Mouse (Mus musculus): Measurements from ENCODE around the gene 4933434E20Rik.

Gene 4933434E20Rik

DNA sequence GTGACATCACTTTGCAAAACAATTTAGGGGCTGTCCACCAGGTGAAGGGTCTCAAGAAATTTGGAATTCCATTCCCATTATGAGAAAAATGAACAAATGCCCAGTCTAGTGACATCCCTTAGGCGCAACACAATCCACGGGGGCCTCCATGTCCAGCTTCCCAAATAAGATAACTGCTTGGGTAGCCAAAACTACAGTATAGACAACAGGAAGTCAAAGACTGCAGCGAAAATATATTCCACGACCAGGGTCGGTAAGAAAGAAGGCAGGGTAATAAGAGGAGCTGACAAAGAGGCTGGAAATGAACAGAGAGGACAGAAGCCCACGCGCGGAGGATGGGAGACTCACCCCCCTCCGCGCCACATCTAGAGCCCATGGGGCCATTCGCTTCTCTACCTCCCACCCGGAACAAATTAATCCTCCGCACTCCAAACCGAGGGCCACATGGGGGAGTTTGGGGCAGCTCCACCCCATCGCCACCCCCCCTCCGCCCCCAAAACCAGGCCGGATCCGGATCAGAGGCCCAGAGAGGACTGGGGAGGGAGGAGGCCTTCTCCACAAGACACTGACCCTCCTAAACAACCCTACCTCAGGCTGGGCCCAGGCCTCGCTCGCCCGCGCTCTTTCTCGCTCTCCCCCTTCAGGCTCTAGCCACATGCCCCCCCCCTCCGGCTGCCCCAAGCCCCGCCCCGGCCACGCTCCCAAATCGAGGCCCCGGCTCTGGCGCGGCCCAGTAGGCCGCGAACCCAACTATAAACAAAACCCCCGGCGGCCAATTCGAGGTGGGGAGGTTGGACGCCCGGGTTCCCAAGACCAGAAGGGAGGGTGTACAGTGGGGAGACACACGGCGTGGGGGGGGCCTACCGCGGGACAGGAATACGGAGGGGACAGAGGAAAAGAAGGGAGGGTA is at the start of gene 4933434E20Rik:
4933434E20Rik (plus strand) TSS at position 196 of the 910 bp plus-strand sequence.
- peak; percentile 21 to 42 for DNase-seq (ENCODE audit: low spot score in 2 of 2)

- no peak for DNase-seq (ENCODE audit: low spot score in 2 of 2)
These were observed 47.2 kb upstream of the 4933434E20Rik start for GRCm38 (mm10) chr3:90004091-90004796.

DNA sequence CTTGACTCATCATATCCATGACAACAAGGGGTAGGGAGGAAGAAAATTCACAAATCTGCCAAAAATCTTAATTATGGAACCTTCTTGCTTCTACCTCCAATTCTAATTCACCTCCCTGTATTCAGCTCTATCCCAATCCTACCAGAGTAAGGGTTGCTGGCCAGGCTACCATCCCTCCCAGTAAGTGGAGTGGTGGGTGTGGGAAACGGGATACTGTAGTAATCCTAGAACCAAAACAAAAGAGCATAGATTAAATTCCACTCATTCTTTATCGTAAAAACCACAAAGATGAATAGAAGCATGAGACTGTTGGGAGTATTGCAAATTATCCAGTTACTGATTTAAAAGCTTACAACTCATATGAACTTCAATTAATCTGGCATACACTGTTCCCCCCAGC is 41.1 kb upstream of the 4933434E20Rik start:
- DNase-seq (ENCODE audit: low spot score in 2 of 2): no peak

DNA sequence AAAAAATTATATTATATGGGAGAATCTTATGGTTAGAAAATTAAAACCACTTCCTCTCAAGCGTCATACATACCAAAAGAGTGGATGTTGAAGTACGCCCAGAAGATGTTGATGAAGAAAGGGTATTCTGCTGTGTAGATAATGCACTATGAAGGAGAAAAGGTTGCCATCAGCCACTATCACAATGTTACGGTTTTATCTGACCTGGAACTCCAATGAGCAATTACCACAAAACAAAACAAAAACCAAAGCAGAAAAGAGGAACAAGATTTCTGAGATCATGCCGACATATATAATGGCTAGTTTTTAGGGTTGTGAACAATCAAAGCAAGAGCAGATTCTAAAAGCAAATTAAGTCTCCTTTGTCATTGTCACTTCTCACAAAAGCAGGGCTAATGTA is 34.8 kb upstream of the 4933434E20Rik start:
- no peak for DNase-seq (ENCODE audit: low spot score in 2 of 2)

- no peak for DNase-seq (ENCODE audit: low spot score in 2 of 2)
These were observed 16.8 kb upstream of the 4933434E20Rik start for GRCm38 (mm10) chr3:90034653-90035052.

- no peak for DNase-seq (ENCODE audit: low spot score in 2 of 2)
These were observed 15.2 kb upstream of the 4933434E20Rik start for GRCm38 (mm10) chr3:90036263-90036662.

- no peak for DNase-seq (ENCODE audit: low spot score in 2 of 2)
These were observed 1.7 kb upstream of the 4933434E20Rik start for GRCm38 (mm10) chr3:90049691-90050090.

DNA sequence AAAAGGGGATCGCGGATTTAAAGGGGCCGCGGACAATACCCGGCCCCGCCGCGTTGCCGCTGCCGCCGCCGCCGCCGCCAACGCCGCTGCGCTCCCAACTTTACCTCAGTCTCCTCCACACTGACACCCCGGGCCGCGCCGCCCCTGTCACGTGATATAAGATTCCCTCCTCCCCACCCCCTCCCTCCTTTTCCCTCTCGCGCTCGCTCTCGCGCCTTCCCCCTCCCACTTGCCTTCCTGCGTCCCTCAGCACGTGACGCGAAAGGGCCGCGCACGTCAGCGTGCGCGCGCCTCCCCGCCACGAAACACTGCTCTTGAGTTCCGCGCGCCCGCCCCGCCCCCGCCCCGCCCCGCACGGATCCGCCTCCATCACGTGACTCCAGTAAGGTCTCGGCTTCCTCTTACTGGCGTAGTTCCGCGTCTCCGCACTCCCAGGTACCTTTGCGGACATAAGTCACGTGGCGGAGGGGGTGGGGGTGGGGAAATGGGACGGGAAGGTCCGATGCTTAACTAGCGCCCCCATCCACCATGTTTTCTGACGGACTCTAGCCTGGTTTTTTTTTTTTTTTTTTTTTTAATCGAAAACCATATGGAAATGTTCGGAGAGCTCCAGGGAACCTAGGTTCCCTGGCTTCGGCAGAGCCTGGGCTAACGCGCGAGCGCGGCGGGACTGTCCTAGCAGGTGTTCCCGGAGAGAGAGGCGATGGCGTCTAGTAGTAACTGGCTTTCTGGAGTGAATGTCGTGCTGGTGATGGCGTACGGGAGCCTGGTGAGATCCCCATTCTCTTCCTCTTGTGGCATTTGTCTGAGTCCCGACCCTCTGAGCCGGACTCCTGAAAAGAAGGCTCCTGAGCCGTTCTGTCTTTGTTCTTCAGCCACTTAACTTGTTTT is 1.2 kb downstream of the 4933434E20Rik start, which contains the start of gene Ubap2l:
Ubap2l (minus strand) TSS at position 278 of the 891 bp plus-strand sequence.
- DNase-seq (ENCODE audit: low spot score in 2 of 2): peak; percentile 87 to 90

GRCm38 (mm10) chr3:90061549-90061948 is 10.1 kb downstream of the 4933434E20Rik start:
- no peak for DNase-seq (ENCODE audit: low spot score in 2 of 2)

GRCm38 (mm10) chr3:90062539-90062938 is 11.1 kb downstream of the 4933434E20Rik start:
- no peak for DNase-seq (ENCODE audit: low spot score in 2 of 2)

GRCm38 (mm10) chr3:90064383-90064782 is 12.9 kb downstream of the 4933434E20Rik start:
- no peak for DNase-seq (ENCODE audit: low spot score in 2 of 2)

GRCm38 (mm10) chr3:90065553-90065952 is 14.1 kb downstream of the 4933434E20Rik start:
- peak in 1 of 2 experiments; percentile 60 for DNase-seq (ENCODE audit: low spot score in 2 of 2)

GRCm38 (mm10) chr3:90067851-90068250 is 16.4 kb downstream of the 4933434E20Rik start:
- no peak for DNase-seq (ENCODE audit: low spot score in 2 of 2)

DNA sequence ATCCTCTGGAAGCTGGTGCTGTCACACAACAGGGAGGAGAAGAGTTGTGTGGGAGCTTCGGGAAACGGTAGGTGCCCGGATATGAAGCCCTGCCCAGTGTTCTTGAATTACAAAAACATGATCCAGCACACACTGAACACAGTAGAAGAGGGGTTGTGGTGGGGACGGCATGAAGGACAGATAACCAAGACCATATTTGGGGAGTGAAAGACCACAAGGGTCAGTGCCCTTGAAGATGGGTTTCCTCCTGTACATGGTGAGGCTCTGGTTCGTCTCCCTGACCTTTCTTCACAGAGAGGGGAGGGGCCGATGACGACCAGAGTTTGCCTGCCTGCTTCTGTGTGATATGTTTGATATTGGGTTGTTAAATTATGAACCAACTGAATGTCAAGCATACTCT is 18.3 kb downstream of the 4933434E20Rik start:
- DNase-seq (ENCODE audit: low spot score in 2 of 2): no peak

GRCm38 (mm10) chr3:90072294-90072693 is 20.9 kb downstream of the 4933434E20Rik start, which contains the start of gene Tpm3:
Gene Tpm3 (plus strand): TSS chr3:90072649.
- no peak for DNase-seq (ENCODE audit: low spot score in 2 of 2)

GRCm38 (mm10) chr3:90076921-90077716 is 25.7 kb downstream of the 4933434E20Rik start:
- peak; percentile 81 to 87 for DNase-seq (ENCODE audit: low spot score in 2 of 2)

DNA sequence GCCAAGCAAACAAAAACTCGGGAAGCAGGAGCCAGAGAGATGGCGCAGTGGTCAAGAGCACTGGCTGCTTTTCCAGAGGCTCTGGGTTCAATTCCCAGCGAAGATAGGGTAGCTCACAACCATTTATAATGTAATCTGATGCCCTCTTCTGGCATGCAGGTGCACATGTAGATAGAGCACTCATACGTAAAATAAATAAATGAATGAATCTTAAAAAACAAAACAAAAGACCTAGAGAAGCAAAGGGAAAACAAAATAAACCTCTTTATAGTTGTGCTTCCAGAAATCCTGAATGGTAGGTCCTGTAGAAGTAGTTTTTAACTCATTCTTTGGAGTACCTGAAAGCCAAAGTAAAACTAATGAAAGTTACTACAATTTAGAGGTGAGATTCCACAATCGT is 26.8 kb downstream of the 4933434E20Rik start:
- no peak for DNase-seq (ENCODE audit: low spot score in 2 of 2)

- peak; percentile 91 for DNase-seq (ENCODE audit: low spot score in 2 of 2)
These were observed 27.8 kb downstream of the 4933434E20Rik start for GRCm38 (mm10) chr3:90079133-90079762.

DNA sequence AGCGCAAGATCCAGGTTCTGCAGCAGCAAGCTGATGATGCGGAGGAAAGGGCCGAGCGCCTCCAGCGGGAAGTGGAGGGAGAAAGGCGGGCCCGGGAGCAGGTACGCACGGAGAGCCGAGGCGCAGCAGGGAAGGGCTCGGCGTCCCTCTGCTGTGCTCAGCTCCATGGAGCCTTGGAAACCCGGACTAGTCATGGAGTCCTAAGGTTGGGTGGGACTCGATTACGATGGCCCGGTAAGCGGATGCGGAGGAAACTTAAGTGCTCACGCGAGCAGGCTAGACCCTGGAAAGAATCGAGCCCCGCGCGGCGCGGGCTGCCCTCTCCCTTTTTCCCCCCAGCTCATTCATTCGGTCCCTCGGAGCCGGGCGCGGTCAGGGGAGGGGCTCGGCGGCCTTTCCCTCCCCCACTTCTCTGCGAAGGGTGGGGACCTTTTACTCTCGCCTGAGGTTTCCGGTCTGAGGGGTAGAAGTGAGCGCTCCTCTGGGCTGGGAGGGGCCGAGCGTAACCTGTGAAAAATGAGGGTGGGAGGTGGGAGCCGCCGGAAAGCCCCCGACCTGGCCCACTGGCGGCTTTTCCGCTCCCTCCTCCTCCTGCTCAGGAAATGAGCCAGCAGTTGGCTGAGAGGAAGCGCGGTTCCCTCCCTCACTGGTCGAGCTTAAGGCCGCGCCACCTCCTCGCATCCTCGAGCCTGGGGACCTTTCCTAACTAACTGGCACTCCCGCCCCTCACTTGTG is 28.5 kb downstream of the 4933434E20Rik start:
- DNase-seq (ENCODE audit: low spot score in 2 of 2): peak; percentile 50 to 52

DNA sequence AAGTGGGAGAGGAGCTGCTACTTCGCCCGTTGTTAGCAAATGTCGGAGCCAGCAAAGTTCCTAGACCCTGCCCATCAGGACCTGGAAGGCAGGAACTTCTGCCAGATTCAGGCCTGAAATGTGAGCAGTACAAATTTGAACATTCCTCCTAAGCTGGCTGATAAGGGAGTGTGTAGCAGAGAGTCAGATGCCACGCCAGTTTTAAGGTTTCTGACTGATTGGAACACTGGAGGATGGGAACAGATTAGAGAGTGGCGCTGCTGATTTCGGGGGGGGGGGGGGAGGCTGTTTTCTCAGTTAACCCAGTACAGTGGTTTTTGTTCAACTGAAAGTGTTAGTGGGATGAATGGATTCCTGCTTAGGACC is 29.0 kb downstream of the 4933434E20Rik start:
- DNase-seq (ENCODE audit: low spot score in 2 of 2): no peak
